Mouse (Mus musculus) liver, embryonic 11.5 days (tissue): Measurements from ENCODE around the gene Vps37c. TPM values are rescaled to one million over a fixed set of nuclear protein-coding genes. Genes with fewer than 3 reads are reported as not detected.

Source experiments
- polyA plus RNA-seq: library from polyadenylated mRNA; unstranded; fragments of >200 nt; fragmentation: Nextera tagmentation; extraction: Ambion mirVana; gene quantifications from 2 replicates; pipeline ENCODE4 v1.2.1, GENCODE M21; 2014

Gene Vps37c
- polyA plus RNA-seq, 1 experiment from 2014 or later: 23.2 TPM

Other genes with a start within 250 kb of the Vps37c start
- 0.14 TPM in 1 of 2 replicates, not detected in the other for gene Lrrc10b, start 231.3 kb upstream of the Vps37c start, polyA plus RNA-seq
- 0.12 TPM in 1 of 2 replicates, not detected in the other for gene Ppp1r32, start 205.8 kb upstream of the Vps37c start, polyA plus RNA-seq
- gene Cpsf7, start 163.5 kb upstream of the Vps37c start, polyA plus RNA-seq: 42.6 and 44.8 TPM in 2 replicates
- 60.4 and 63.0 TPM in 2 replicates for gene Sdhaf2, start 162.6 kb upstream of the Vps37c start, polyA plus RNA-seq
- 33.7 and 35.9 TPM in 2 replicates for gene Tmem216, start 132.5 kb upstream of the Vps37c start, polyA plus RNA-seq
- 14.9 and 18.5 TPM in 2 replicates for gene Cyb561a3, start 111.6 kb upstream of the Vps37c start, polyA plus RNA-seq
- 32.6 and 33.3 TPM in 2 replicates for gene Tmem138, start 111.4 kb upstream of the Vps37c start, polyA plus RNA-seq
- gene Ddb1, start 83.4 kb upstream of the Vps37c start, polyA plus RNA-seq: 311 and 347 TPM in 2 replicates
- gene Tkfc, start 83.1 kb upstream of the Vps37c start, polyA plus RNA-seq: 16.1 and 16.2 TPM in 2 replicates
- gene Vwce, start 54.5 kb upstream of the Vps37c start, polyA plus RNA-seq: 7.8 and 10.4 TPM in 2 replicates
- gene Pga5, start 10.7 kb upstream of the Vps37c start, polyA plus RNA-seq: not detected in 2 replicates
- 0.05 TPM in 1 of 2 replicates, not detected in the other for gene Cd5, start 50.3 kb downstream of the Vps37c start, polyA plus RNA-seq
- not detected in 2 replicates for gene Cd6, start 141.3 kb downstream of the Vps37c start, polyA plus RNA-seq
- gene Slc15a3, start 151.0 kb downstream of the Vps37c start, polyA plus RNA-seq: 1.1 and 1.2 TPM in 2 replicates
- gene Tmem132a, start 181.2 kb downstream of the Vps37c start, polyA plus RNA-seq: 27.2 and 27.7 TPM in 2 replicates
- 42.7 and 45.4 TPM in 2 replicates for gene Tmem109, start 193.3 kb downstream of the Vps37c start, polyA plus RNA-seq
- 45.7 and 46.8 TPM in 2 replicates for gene Prpf19, start 206.5 kb downstream of the Vps37c start, polyA plus RNA-seq
- not detected in 2 replicates for gene Zp1, start 231.9 kb downstream of the Vps37c start, polyA plus RNA-seq
- not detected in 2 replicates for gene Ptgdr2, start 248.4 kb downstream of the Vps37c start, polyA plus RNA-seq